Mouse (Mus musculus): ENCODE results near the gene Wsb1. TPM values are rescaled to one million over a fixed set of nuclear protein-coding genes. Genes with fewer than 3 reads are reported as not detected.
"Not testable (repeated sequence)": the region's sequence is repeated elsewhere in the genome, so short reads cannot be mapped to it uniquely, and the experiment has no call there.

The Wsb1 gene
- total RNA-seq (2015; ENCODE audit: low replicate concordance) = 60.4 and 62.7 TPM in 2 replicates
- total RNA-seq (2017; ENCODE audit: low replicate concordance) = 29.4 and 45.1 TPM in 2 replicates

DNA sequence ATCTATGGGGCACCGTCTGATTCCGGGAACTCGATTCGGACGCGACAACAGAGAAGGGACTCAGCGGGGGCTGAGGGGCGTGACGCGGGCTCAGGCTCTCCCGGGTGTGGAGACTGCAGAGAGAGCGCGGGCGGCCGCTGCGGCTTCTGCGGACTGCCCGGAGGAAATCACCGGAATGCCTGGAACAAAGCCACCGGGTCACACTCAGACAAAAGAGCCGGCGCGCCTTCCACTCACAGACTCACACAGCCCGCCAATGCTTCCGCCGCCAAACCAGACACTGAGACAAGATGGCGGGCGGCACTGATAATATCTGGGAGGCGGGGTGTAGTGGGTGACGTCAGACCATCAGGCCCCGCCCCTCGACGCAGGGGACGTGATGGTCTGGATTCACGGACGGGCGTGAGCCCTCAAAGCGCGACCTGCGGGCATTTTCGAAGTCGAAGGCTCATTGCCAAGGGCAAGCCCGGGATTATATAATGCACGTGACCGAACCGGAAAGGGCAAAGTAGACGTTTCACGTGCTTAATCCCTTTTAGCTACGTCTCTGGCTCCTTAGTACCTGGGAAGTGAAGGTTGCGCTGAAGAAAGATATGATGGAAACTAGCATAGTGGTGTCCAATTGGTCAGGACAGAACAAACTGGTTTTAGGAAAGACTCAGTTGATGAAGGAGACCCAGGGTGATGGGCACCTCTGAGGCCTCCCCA, at the start of gene Wsb1:
TSS of gene Wsb1 (minus strand) at position 281 of the 708 bp plus-strand sequence.
- ATAC-seq (replicated peaks; ENCODE audit: low FRiP score, poor library complexity, severe bottlenecking) = peak; percentile 93

DNA sequence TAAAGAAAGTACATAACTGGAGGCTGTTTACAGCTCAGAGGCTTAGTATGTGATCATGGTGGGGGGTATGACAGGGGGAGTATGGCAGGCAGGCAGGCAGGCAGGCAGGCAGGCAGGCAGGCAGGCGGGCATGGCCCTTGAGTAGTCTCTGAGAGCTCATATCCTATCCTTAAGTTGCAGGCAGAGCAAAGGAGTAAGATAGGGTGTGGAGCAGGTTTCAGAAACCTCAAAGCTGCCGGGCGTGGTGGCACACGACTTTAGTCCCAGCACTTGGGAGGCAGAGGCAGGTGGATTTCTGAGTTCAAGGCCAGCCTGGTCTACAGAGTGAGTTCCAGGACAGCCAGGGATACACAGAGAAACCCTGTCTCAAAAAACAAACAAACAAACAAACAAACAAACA, 49.8 kb upstream of the Wsb1 start:
- not testable (repeated sequence) for ATAC-seq (replicated peaks; ENCODE audit: low FRiP score, poor library complexity, severe bottlenecking)

DNA sequence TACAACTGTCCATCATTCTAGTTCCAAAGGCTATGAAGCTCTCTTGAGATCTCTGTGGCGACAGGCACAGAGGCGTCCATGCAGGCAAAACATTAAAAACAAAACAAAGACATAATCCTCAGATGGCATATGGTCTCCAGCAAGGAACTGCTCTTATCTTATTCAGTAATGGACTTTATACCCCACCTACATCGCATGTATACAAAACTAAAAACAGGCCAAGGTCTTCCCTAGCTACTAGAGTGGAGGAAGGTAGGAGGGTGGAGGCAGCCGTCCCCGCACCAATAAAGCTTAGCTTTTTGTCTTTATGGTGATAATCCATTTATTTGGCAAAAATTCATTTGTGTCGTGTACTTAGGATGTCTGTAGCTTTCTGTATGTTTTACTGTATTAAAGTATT, 48.6 kb upstream of the Wsb1 start:
- ATAC-seq (replicated peaks; ENCODE audit: low FRiP score, poor library complexity, severe bottlenecking) = no peak

DNA sequence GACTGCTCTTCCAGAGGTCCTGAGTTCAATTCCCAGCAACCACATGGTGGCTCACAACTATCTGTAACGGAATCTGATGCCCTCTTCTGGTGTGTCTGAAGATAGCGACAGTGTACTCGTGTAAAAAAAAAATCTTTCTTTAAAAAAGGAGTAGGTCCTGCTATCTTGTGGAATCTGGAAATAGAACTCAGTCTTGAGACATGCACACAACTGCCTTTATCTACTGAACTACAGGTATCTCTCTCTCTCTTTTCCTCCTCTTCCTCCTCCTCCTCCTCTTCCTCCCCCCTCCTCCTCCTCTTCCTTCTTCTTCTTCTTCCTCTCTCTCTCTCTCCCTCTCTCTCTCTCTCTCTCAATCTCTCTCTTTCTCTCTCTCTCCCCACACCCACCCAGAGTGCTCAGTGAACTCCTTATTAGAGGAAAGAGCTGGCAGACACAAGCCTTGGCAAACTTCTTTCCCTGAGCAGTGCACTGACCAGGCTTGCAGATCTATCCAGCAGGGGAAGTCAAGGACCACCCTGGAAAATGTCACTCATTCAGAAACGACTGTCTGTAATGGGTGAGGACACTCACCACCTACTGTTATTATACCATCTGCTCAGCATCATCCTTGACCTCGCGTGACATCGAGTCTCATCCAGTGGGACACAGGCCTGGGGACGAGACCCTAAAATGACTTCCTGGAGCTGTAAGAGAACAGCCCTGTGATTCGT, 45.4 kb upstream of the Wsb1 start:
- ATAC-seq (replicated peaks; ENCODE audit: low FRiP score, poor library complexity, severe bottlenecking) = no peak

GRCm38 (mm10) chr11:79296856-79297491, 42.5 kb upstream of the Wsb1 start, which contains the start of gene Gm9964:
TSS of gene Gm9964 (minus strand) at chr11:79296906.
- no peak for ATAC-seq (replicated peaks; ENCODE audit: low FRiP score, poor library complexity, severe bottlenecking)

GRCm38 (mm10) chr11:79296167-79296566, 41.7 kb upstream of the Wsb1 start:
- no peak for ATAC-seq (replicated peaks; ENCODE audit: low FRiP score, poor library complexity, severe bottlenecking)

DNA sequence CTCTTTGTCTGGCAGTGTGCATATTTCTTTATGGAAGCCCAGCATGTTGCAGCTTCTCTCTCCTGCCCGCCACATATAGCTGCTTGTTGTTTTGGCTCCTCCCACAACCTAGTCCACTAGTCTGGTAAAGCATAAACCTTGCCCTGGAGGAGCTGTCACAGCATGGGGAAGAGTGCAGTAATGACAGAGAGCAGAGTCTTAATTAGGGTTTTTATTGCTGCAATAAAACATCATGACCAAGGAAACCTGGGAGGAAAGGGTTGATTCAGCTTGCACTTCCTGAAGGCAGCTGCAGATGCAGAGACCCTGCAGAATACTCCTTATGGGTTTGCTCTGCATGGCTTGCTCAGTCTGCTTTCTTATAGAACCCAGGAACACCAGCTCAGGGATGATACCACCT, 39.5 kb upstream of the Wsb1 start:
- ATAC-seq (replicated peaks; ENCODE audit: low FRiP score, poor library complexity, severe bottlenecking) = no peak

- no peak for ATAC-seq (replicated peaks; ENCODE audit: low FRiP score, poor library complexity, severe bottlenecking)
Measured at GRCm38 (mm10) chr11:79293025-79293424, 38.6 kb upstream of the Wsb1 start.

DNA sequence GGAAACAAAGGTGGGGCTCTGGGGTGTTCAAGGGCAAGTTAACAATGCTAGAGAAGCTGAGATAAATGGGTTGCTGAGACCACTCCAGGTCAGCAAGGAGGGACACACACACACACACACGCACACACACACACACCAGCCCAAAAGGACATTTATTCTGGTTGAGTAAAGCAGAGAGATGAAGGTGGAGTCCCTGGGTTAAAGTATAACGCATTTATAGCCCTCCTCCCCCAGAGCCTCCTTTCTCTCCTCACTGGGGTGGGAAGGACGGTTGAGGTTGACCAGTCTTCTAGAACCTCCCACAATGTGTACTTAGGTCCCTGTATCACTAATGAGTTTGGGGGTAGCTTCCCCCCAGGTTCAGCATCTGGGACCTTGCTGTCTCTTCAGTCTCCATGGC, 37.7 kb upstream of the Wsb1 start:
- no peak for ATAC-seq (replicated peaks; ENCODE audit: low FRiP score, poor library complexity, severe bottlenecking)

GRCm38 (mm10) chr11:79291651-79292050, 37.2 kb upstream of the Wsb1 start:
- ATAC-seq (replicated peaks; ENCODE audit: low FRiP score, poor library complexity, severe bottlenecking) = no peak

- no peak for ATAC-seq (replicated peaks; ENCODE audit: low FRiP score, poor library complexity, severe bottlenecking)
Measured at GRCm38 (mm10) chr11:79290473-79290872, 36.0 kb upstream of the Wsb1 start.

DNA sequence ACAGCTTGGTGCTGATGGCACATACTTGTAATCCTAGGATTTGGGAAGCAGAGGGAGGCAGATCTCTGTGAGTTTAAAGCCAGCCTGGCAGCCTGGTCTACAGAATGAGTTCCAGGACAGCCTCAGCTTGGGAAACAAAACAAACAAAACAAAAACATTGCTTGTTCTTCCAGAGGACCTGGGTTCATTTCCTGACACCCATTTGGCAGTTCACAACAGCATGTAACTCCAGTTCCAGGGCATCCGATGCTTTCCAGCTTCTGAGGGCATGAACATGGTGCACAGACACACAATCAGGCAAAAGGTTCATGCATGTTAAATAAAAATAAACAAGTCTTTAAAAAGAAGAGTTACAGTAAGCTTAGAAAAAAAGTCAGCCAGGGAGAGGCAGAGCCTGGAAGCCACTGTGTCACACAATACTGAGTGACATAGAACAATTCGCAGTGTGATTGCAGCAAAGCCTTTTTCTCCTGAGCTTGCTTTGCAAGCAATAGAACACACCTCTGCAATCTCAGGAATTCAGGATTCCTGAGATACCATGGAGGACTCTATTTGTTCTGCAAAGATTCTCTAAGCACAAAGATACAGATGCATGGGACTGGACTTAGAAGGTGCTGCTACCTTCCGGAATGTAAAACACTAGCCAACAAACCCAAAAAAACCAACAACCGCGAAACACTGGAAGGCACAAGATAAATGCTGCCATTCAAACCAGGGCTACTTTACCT, 34.6 kb upstream of the Wsb1 start:
- ATAC-seq (replicated peaks; ENCODE audit: low FRiP score, poor library complexity, severe bottlenecking) = no peak

GRCm38 (mm10) chr11:79288278-79288843, 33.9 kb upstream of the Wsb1 start:
- ATAC-seq (replicated peaks; ENCODE audit: low FRiP score, poor library complexity, severe bottlenecking) = no peak

GRCm38 (mm10) chr11:79287447-79287846, 33.0 kb upstream of the Wsb1 start:
- ATAC-seq (replicated peaks; ENCODE audit: low FRiP score, poor library complexity, severe bottlenecking) = no peak

- no peak for ATAC-seq (replicated peaks; ENCODE audit: low FRiP score, poor library complexity, severe bottlenecking)
Measured at GRCm38 (mm10) chr11:79286305-79286799, 31.9 kb upstream of the Wsb1 start.

GRCm38 (mm10) chr11:79283350-79284030, 29.0 kb upstream of the Wsb1 start:
- ATAC-seq (replicated peaks; ENCODE audit: low FRiP score, poor library complexity, severe bottlenecking) = no peak

DNA sequence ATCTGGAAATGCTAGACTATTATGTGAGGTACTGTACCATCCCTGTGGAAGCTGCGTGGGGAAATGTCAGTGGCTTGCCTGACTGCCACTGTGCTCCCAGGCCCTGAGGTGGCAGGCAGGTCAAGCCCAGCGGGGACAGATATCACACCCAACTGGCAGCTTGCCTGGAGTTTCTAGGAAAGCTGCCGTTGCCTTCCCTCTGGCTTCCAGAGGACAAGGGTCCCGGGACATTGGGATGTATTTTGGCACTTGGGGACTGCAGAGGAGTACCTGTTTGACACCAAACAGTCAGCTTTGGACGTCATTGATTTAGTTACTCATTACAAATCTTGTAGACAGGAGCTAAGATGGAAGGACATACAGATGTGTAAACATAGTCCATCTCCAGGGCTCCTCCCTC, 26.9 kb upstream of the Wsb1 start:
- no peak for ATAC-seq (replicated peaks; ENCODE audit: low FRiP score, poor library complexity, severe bottlenecking)

GRCm38 (mm10) chr11:79279732-79280405, 25.4 kb upstream of the Wsb1 start:
- no peak for ATAC-seq (replicated peaks; ENCODE audit: low FRiP score, poor library complexity, severe bottlenecking)

- no peak for ATAC-seq (replicated peaks; ENCODE audit: low FRiP score, poor library complexity, severe bottlenecking)
Measured at GRCm38 (mm10) chr11:79273757-79274156, 19.3 kb upstream of the Wsb1 start.
